Mouse (Mus musculus) heart, postnatal 0 days (tissue): ENCODE measurements at regions not wholly inside any gene's neighbourhood (a gene's known extent, or its start where the extent isn't known, plus 50 kb on each side); places are given as distances from the start of the nearest gene placed in this dataset.
A peak's percentile ranks its signal among the peaks of the same experiment; 100 is the strongest.

Source experiments
- ATAC-seq: fragments of 200-750 bp; cut with Nextera tagmentation; 2 replicates; pipeline ENCODE4 v1.8.0; 2017; ENCODE audit warnings: low read depth, moderate number of reproducible peaks, moderate library complexity; ENCODE audit not compliant: insufficient read depth
- DNase-seq: peaks from one replicate; pipeline ENCODE4 v3.0.0-alpha.2; 2016; ENCODE audit warnings: low spot score
- H3K27ac ChIP-seq: fragments of 300-500 bp; sonication (generic); 2 replicates; pipeline ENCODE4 v1.5.1; 2014; ENCODE audit warnings: low read depth, mild to moderate bottlenecking
- H3K27me3 ChIP-seq: fragments of 300-500 bp; sonication (generic); 2 replicates; pipeline ENCODE4 v1.6.1; 2014; ENCODE audit warnings: low read length, mixed read lengths; ENCODE audit not compliant: control insufficient read depth, insufficient read depth
- H3K36me3 ChIP-seq: fragments of 300-500 bp; sonication (generic); replicated peaks from 2 replicates; pipeline ENCODE4 v1.6.1; 2014; ENCODE audit warnings: low read length, mixed read lengths; ENCODE audit not compliant: control insufficient read depth, insufficient read depth
- H3K4me1 ChIP-seq: fragments of 300-500 bp; sonication (generic); 2 replicates; pipeline ENCODE4 v1.6.1; 2014; ENCODE audit warnings: antibody characterized with exemption; ENCODE audit not compliant: control insufficient read depth, insufficient read depth
- H3K4me2 ChIP-seq: fragments of 300-500 bp; sonication (generic); 2 replicates; pipeline ENCODE4 v1.6.1; 2014; ENCODE audit warnings: low read depth, mild to moderate bottlenecking, low read length, moderate library complexity
- H3K4me3 ChIP-seq: fragments of 300-500 bp; sonication (generic); 2 replicates; pipeline ENCODE4 v1.5.1; 2014; ENCODE audit warnings: low read depth, low read length
- H3K9ac ChIP-seq: fragments of 300-500 bp; sonication (generic); replicated peaks from 2 replicates; pipeline ENCODE4 v1.6.1; 2014; ENCODE audit warnings: low read depth, low read length, mixed read lengths
- H3K9me3 ChIP-seq: fragments of 300-500 bp; sonication (generic); replicated peaks from 2 replicates; pipeline ENCODE4 v1.6.1; 2016; ENCODE audit warnings: low read length; ENCODE audit not compliant: control insufficient read depth
- CTCF ChIP-seq: IDR thresholded peaks from 2 replicates; pipeline ENCODE4 v1.5.1; 2016; ENCODE audit warnings: antibody characterized with exemption, control low read depth, low read depth
- EP300 ChIP-seq: IDR thresholded peaks from 2 replicates; pipeline ENCODE4 v1.6.1; 2016; ENCODE audit warnings: antibody characterized with exemption, low read depth
- WGBS: fragments of 180-500 bp; shearing (Covaris S2); extraction: QIAGEN DNeasy Blood & Tissue Kit; methylation state at CpG from one replicate; pipeline ENCODE4 v1.1.7; 2014; 5-methylcytosine and 5-hydroxymethylcytosine counted together

DNA sequence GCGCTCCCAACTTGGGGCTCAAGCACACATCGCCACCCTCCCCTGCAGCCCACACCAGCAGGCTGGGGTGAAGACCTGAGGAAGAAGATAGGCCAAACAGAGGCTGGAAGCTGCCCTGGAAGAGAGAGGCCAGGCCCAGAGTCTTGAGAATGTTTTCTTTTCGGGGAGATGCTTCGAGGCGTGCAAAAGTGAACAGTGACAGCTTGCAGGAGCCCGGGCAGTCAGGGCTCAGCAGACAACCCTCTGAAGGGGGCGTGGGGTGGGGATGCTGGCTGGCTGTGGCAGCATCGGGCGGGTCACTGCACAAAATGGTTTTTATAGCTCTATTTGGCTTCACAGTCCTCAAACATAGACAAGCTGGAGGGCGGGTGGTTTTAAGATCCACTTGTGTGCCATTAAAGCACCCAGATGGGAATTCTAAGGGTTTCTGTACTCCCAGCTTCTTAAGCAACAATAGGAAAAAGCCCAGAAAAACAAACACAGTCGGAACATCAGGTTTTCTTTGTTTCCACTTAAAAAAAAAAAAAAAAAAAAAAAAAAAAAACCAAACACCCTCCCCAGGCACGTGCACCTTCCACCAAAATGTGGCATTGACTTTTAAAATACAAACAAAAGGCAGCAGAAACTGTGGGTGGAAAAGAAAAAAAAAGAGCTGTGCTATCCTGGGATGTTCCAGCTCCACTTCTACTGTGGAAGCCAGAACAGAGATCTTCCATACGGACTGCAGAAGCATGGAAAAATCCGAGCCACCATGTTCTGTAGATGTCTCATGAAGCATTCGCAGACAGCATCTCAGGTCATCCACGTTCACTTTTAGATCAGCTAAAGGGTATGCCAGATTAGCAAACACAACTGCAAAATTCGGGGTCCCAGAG, 123.5 kb downstream of the Ly86 start:
- no peak for TF ChIP-seq EP300
- no peak for TF ChIP-seq CTCF
- Histone ChIP-seq H3K9ac (no peak overlapping the region), H3K4me1 (peaks cover 8% of the 10 kb centered on the region), H3K27ac (peak overlapping the region; percentile 44; the same call in 1 of the 2 replicates), H3K27me3 (no peaks in the 10 kb centered on the region), H3K9me3 (no peaks in the 10 kb centered on the region), H3K36me3 (no peaks in the 10 kb centered on the region), H3K4me2 (0 out of 2 replicates have a peak overlapping the region, but pooled peaks have one; percentile 19), H3K4me3 (no peak overlapping the region)
- no peak for ATAC-seq
- WGBS: 60% methylated on average over 17 of the region's 17 CpGs
- DNase-seq: no peak

- peaks cover 11% of the 10 kb centered on the region for H3K4me1 ChIP-seq
- no peak overlapping the region for H3K9ac ChIP-seq
- 42% methylated on average over 11 of the region's 11 CpGs for WGBS
- no peaks in the 10 kb centered on the region for H3K27me3 ChIP-seq
- TF ChIP-seq CTCF: no peak
- no peak for TF ChIP-seq EP300
- H3K9me3 ChIP-seq: no peaks in the 10 kb centered on the region
- no peak for ATAC-seq
- DNase-seq: no peak
- no peak overlapping the region for H3K4me3 ChIP-seq
- H3K27ac ChIP-seq: no peak overlapping the region
- no peak overlapping the region for H3K4me2 ChIP-seq
- no peaks in the 10 kb centered on the region for H3K36me3 ChIP-seq
Measured at GRCm38 (mm10) chr13:37470230-37470907, 125.4 kb downstream of the Ly86 start.

- Histone ChIP-seq H3K4me2 (no peak overlapping the region), H3K9me3 (no peaks in the 10 kb centered on the region), H3K4me3 (no peak overlapping the region), H3K27me3 (no peaks in the 10 kb centered on the region), H3K9ac (no peak overlapping the region), H3K4me1 (peaks cover 25% of the 10 kb centered on the region; the same call in 1 of the 2 replicates), H3K27ac (no peak overlapping the region), H3K36me3 (no peaks in the 10 kb centered on the region)
- TF ChIP-seq CTCF (no peak), EP300 (no peak)
- WGBS: 74% methylated on average over 1 of the region's 1 CpGs
- DNase-seq (no peak), ATAC-seq (no peak)
Measured at GRCm38 (mm10) chr13:37473359-37473758, 128.4 kb downstream of the Ly86 start.

GRCm38 (mm10) chr13:37475804-37476203, 130.8 kb downstream of the Ly86 start:
- TF ChIP-seq CTCF: no peak
- no peak for TF ChIP-seq EP300
- no peak overlapping the region for H3K27ac ChIP-seq
- 35% methylated on average over 3 of the region's 3 CpGs for WGBS

GRCm38 (mm10) chr13:37476256-37477053, 131.4 kb downstream of the Ly86 start:
- DNase-seq (peak; percentile 31), ATAC-seq (peak; percentile 31; the same call in 1 of the 2 replicates)
- no peak for TF ChIP-seq CTCF
- peak; percentile 54; the same call in 1 of the 2 replicates for TF ChIP-seq EP300
- Histone ChIP-seq H3K36me3 (no peaks in the 10 kb centered on the region), H3K4me1 (peaks cover 24% of the 10 kb centered on the region; the same call in 1 of the 2 replicates), H3K4me3 (no peak overlapping the region), H3K9me3 (no peaks in the 10 kb centered on the region), H3K27ac (peak overlapping the region; percentile 50; the same call in 1 of the 2 replicates), H3K4me2 (no peak overlapping the region), H3K27me3 (no peaks in the 10 kb centered on the region), H3K9ac (no peak overlapping the region)
- 41% methylated on average over 13 of the region's 13 CpGs for WGBS

More at GRCm38 (mm10) chr13:37475804-37476203, 130.8 kb downstream of the Ly86 start:
- Histone ChIP-seq H3K9me3 (no peaks in the 10 kb centered on the region), H3K4me1 (peaks cover 24% of the 10 kb centered on the region; the same call in 1 of the 2 replicates), H3K4me3 (no peak overlapping the region), H3K4me2 (no peak overlapping the region), H3K27me3 (no peaks in the 10 kb centered on the region), H3K9ac (no peak overlapping the region), H3K36me3 (no peaks in the 10 kb centered on the region)
- no peak for ATAC-seq
- no peak for DNase-seq
